Mouse (Mus musculus) kidney, postnatal 36 days (tissue): Measurements from ENCODE around the gene Sipa1l3.

Experiments used
- DNase-seq, 2 experiments: peaks; one replicate each; pipeline ENCODE4 v3.0.0; 2021 to 2022; ENCODE audit warnings: mixed read lengths in 2 of 2

The Sipa1l3 gene

GRCm38 (mm10) chr7:29406855-29407254 is 111.6 kb downstream of the Sipa1l3 start:
- DNase-seq: no peak

- DNase-seq: no peak
Measured at GRCm38 (mm10) chr7:29404126-29404525, 114.3 kb downstream of the Sipa1l3 start.

GRCm38 (mm10) chr7:29402015-29402414 is 116.4 kb downstream of the Sipa1l3 start:
- DNase-seq: no peak

- DNase-seq: no peak
Measured at GRCm38 (mm10) chr7:29400451-29400850, 118.0 kb downstream of the Sipa1l3 start.

- no peak for DNase-seq
Measured at GRCm38 (mm10) chr7:29399056-29399455, 119.4 kb downstream of the Sipa1l3 start.

GRCm38 (mm10) chr7:29397486-29397885 is 121.0 kb downstream of the Sipa1l3 start:
- no peak for DNase-seq

- peak in 1 of 2 experiments; percentile 15 for DNase-seq
Measured at GRCm38 (mm10) chr7:29396943-29397340, 121.5 kb downstream of the Sipa1l3 start.

- DNase-seq: no peak
Measured at GRCm38 (mm10) chr7:29396216-29396942, 122.1 kb downstream of the Sipa1l3 start.

GRCm38 (mm10) chr7:29395179-29395578 is 123.3 kb downstream of the Sipa1l3 start:
- DNase-seq: no peak

GRCm38 (mm10) chr7:29393292-29393691 is 125.1 kb downstream of the Sipa1l3 start:
- no peak for DNase-seq

- DNase-seq: no peak
Measured at GRCm38 (mm10) chr7:29392805-29393204, 125.6 kb downstream of the Sipa1l3 start.

- DNase-seq: no peak
Measured at GRCm38 (mm10) chr7:29391761-29392512, 126.5 kb downstream of the Sipa1l3 start.

GRCm38 (mm10) chr7:29391112-29391760 is 127.2 kb downstream of the Sipa1l3 start:
- no peak for DNase-seq

GRCm38 (mm10) chr7:29390234-29390633 is 128.2 kb downstream of the Sipa1l3 start:
- DNase-seq: no peak

GRCm38 (mm10) chr7:29387524-29388068 is 130.8 kb downstream of the Sipa1l3 start:
- DNase-seq: no peak

GRCm38 (mm10) chr7:29386349-29386748 is 132.1 kb downstream of the Sipa1l3 start:
- no peak for DNase-seq

GRCm38 (mm10) chr7:29385791-29386190 is 132.7 kb downstream of the Sipa1l3 start:
- no peak for DNase-seq

GRCm38 (mm10) chr7:29383255-29383654 is 135.2 kb downstream of the Sipa1l3 start:
- DNase-seq: peak; percentile 81 to 95

GRCm38 (mm10) chr7:29381466-29382040 is 136.9 kb downstream of the Sipa1l3 start:
- DNase-seq: no peak

- no peak for DNase-seq
Measured at GRCm38 (mm10) chr7:29374054-29374453, 144.4 kb downstream of the Sipa1l3 start.

GRCm38 (mm10) chr7:29372123-29372522 is 146.3 kb downstream of the Sipa1l3 start:
- no peak for DNase-seq

GRCm38 (mm10) chr7:29370031-29370430 is 148.4 kb downstream of the Sipa1l3 start:
- DNase-seq: no peak

GRCm38 (mm10) chr7:29368004-29368320 is 150.5 kb downstream of the Sipa1l3 start:
- DNase-seq: no peak
